Mouse (Mus musculus) liver, adult 2 months (tissue): ENCODE results near the gene Tmem230. TPM values are rescaled to one million over a fixed set of nuclear protein-coding genes. Genes with fewer than 3 reads are reported as not detected.

Source experiments
- DNase-seq: peaks from one replicate; pipeline ENCODE4 v3.0.0-alpha.2; 2011; ENCODE audit warnings: low read depth, low spot score; ENCODE audit errors: extremely low read depth
- H3K27ac ChIP-seq: fragments of 200-500 bp; replicated peaks from 2 replicates; pipeline ENCODE4 v1.5.1; 2012; ENCODE audit warnings: low read depth, mild to moderate bottlenecking, control low read depth, inconsistent platforms, low read length; ENCODE audit not compliant: insufficient read depth
- H3K27me3 ChIP-seq: fragments of 200-500 bp; 2 replicates; pipeline ENCODE4 v1.6.1; 2012; ENCODE audit warnings: mild to moderate bottlenecking, moderate library complexity, low read length, inconsistent platforms; ENCODE audit not compliant: control insufficient read depth, insufficient read depth
- H3K36me3 ChIP-seq: fragments of 200-500 bp; 2 replicates; pipeline ENCODE4 v1.6.1; 2012; ENCODE audit warnings: low read length, inconsistent platforms; ENCODE audit not compliant: control insufficient read depth, insufficient read depth
- H3K4me1 ChIP-seq: fragments of 200-500 bp; 2 replicates; pipeline ENCODE4 v1.6.1; 2011; ENCODE audit warnings: low read length; ENCODE audit not compliant: control insufficient read depth, insufficient read depth
- H3K4me3 ChIP-seq: fragments of 200-500 bp; 2 replicates; pipeline ENCODE4 v1.5.1; 2011; ENCODE audit warnings: low read depth, mild to moderate bottlenecking, control low read depth, low read length, moderate library complexity; ENCODE audit not compliant: insufficient read depth
- H3K79me2 ChIP-seq: fragments of 200-500 bp; 2 replicates; pipeline ENCODE4 v1.6.1; 2012; ENCODE audit warnings: inconsistent platforms, mild to moderate bottlenecking, low read length, moderate library complexity; ENCODE audit not compliant: control insufficient read depth, insufficient read depth
- H3K9ac ChIP-seq: fragments of 200-500 bp; 2 replicates; pipeline ENCODE4 v1.6.1; 2012; ENCODE audit warnings: low read depth, mild to moderate bottlenecking, control low read depth, inconsistent platforms, low read length
- CTCF ChIP-seq: fragments of 200-500 bp; IDR thresholded peaks from 2 replicates; pipeline ENCODE4 v1.5.1; 2011; ENCODE audit warnings: low read depth, low read length, control low read depth
- POLR2A ChIP-seq: fragments of 200-500 bp; IDR thresholded peaks from 2 replicates; pipeline ENCODE4 v1.6.1; 2011; ENCODE audit warnings: low read length, control low read depth; ENCODE audit not compliant: insufficient read depth; ENCODE audit errors: extremely low read depth
- WGBS: fragments of 180-500 bp; shearing (Covaris S2); methylation state at CpG from one replicate; pipeline ENCODE4 v1.1.7; 2018; 5-methylcytosine and 5-hydroxymethylcytosine counted together
- polyA plus RNA-seq: library from polyadenylated mRNA; depleted of rRNA; stranded (reverse); fragments of >200 nt; gene quantifications from 2 replicates; pipeline ENCODE4 v1.2.3, GENCODE M21; 2012; rRNA removed
- total RNA-seq: library from RNA; depleted of rRNA; stranded (reverse); fragments of >200 nt; gene quantifications from 2 replicates; pipeline ENCODE4 v1.2.3, GENCODE M21; 2014; rRNA removed

The Tmem230 gene
- total and polyA plus RNA-seq, 2 experiments = 14.8 to 35.2 TPM

GRCm38 (mm10) chr2:132190602-132191161 is 56.9 kb downstream of the Tmem230 start:
- Histone ChIP-seq H3K4me1 (no peaks in the 10 kb centered on the region), H3K36me3 (no peaks in the 10 kb centered on the region), H3K79me2 (no peaks in the 10 kb centered on the region), H3K4me3 (no peak overlapping the region), H3K9ac (no peak overlapping the region), H3K27me3 (no peaks in the 10 kb centered on the region), H3K27ac (no peak overlapping the region)
- WGBS = 84% methylated on average over 3 of the region's 3 CpGs
- DNase-seq = no peak
- no peak for TF ChIP-seq CTCF
- no peak for TF ChIP-seq POLR2A

Other genes starting within 250 kb of the Tmem230 start
- gene Rassf2, start 217.5 kb downstream of the Tmem230 start, total RNA-seq = 1.3 and 1.5 TPM in 2 replicates
- 0.45 and 0.84 TPM in 2 replicates for gene Rassf2, start 217.5 kb downstream of the Tmem230 start, polyA plus RNA-seq
- 14.8 and 20.5 TPM in 2 replicates for gene Slc23a2, start 102.7 kb downstream of the Tmem230 start, total RNA-seq
- gene Slc23a2, start 102.7 kb downstream of the Tmem230 start, polyA plus RNA-seq = 7.0 and 12.7 TPM in 2 replicates
- 39.0 and 47.1 TPM in 2 replicates for gene Pcna, start 5.5 kb upstream of the Tmem230 start, total RNA-seq
- 20.6 and 22.5 TPM in 2 replicates for gene Pcna, start 5.5 kb upstream of the Tmem230 start, polyA plus RNA-seq
- 48.1 and 63.4 TPM in 2 replicates for gene Cds2, start 15.3 kb upstream of the Tmem230 start, total RNA-seq
- gene Cds2, start 15.3 kb upstream of the Tmem230 start, polyA plus RNA-seq = 41.6 and 43.8 TPM in 2 replicates
- gene Prokr2, start 137.6 kb upstream of the Tmem230 start, total RNA-seq = not detected in 2 replicates
- gene Prokr2, start 137.6 kb upstream of the Tmem230 start, polyA plus RNA-seq = not detected in 2 replicates